Mouse (Mus musculus) megakaryocyte, embryonic 14.5 days (primary cell): Measurements from ENCODE around the gene 1110008P14Rik.

Experiments used
- FLI1 ChIP-seq: IDR thresholded peaks from 2 replicates; pipeline ENCODE4 v1.6.1; 2012; ENCODE audit warnings: low read length, inconsistent platforms, mixed read lengths
- GATA1 ChIP-seq: IDR thresholded peaks from 3 replicates; pipeline ENCODE4 v1.6.1; 2012; ENCODE audit warnings: mixed read lengths, low read length, inconsistent platforms, borderline replicate concordance

- TF ChIP-seq GATA1 (no peak), FLI1 (no peak)
Measured at GRCm38 (mm10) chr2:32416556-32416955, 34.8 kb upstream of the 1110008P14Rik start.
